Mouse (Mus musculus): ENCODE results near the gene Gm45062.

GRCm38 (mm10) chr6:8545780-8546179 lies 286.5 kb downstream of the Gm45062 start:
- TF ChIP-seq CHD2 (IDR thresholded peaks at IDR 0.05; ENCODE audit: low read length) (no peak), POLR2A (IDR thresholded peaks at IDR 0.05; ENCODE audit: control insufficient read depth in 1 of 2, insufficient read depth in 1 of 2, low read depth in 1 of 2, low read length in 2 of 2, poor library complexity in 1 of 2) (no peak), MYB (IDR thresholded peaks at IDR 0.05; ENCODE audit: low read depth, low read length) (no peak), CTCF (IDR thresholded peaks at IDR 0.05 in 2 of 3, conservative IDR thresholded peaks at IDR 0.05 in 1 of 3; ENCODE audit: control insufficient read depth in 1 of 3, insufficient read depth in 1 of 3, low read depth in 2 of 3, low read length in 3 of 3, poor library complexity in 1 of 3, severe bottlenecking in 1 of 3) (no peak), GATA1 (IDR thresholded peaks at IDR 0.05; ENCODE audit: low read depth, low read length) (no peak), ETS1 (IDR thresholded peaks at IDR 0.05; ENCODE audit: low read depth, low read length) (no peak), USF1 (IDR thresholded peaks at IDR 0.05; ENCODE audit: low read depth, low read length) (no peak), CHD1 (IDR thresholded peaks at IDR 0.05; ENCODE audit: low read depth, low read length) (no peak), GABPA (IDR thresholded peaks at IDR 0.05; ENCODE audit: low read depth, low read length) (no peak), BHLHE40 (IDR thresholded peaks at IDR 0.05; ENCODE audit: borderline replicate concordance, low read depth, low read length) (no peak), EP300 (IDR thresholded peaks at IDR 0.05; ENCODE audit: low read depth in 1 of 2, low read length in 2 of 2) (no peak), RAD21 (IDR thresholded peaks at IDR 0.05; ENCODE audit: low read depth, low read length) (no peak), JUND (IDR thresholded peaks at IDR 0.05; ENCODE audit: low read depth, low read length) (no peak), RCOR1 (IDR thresholded peaks at IDR 0.05; ENCODE audit: low read depth, low read length) (no peak)
